Mouse (Mus musculus) embryonic stem cell, embryonic (primary cell): ENCODE results near the gene Cyp4x1.
"Not testable (repeated sequence)": the region's sequence is repeated elsewhere in the genome, so short reads cannot be mapped to it uniquely, and the experiment has no call there.

ENCODE experiments used
- CTCF ChIA-PET, 4 experiments: fragments of 300-600 bp in 2 of 4; fragments of 350-600 bp in 2 of 4; sonication (Branson Sonifier 250); formaldehyde crosslinking; loops; one replicate each; lab custom pipeline; 2022; ENCODE audit warnings: inconsistent platforms in 2 of 4; lab: Charles Lee
- POLR2A ChIA-PET, 4 experiments: fragments of 300-600 bp in 2 of 4; fragments of 350-600 bp in 2 of 4; sonication (Branson Sonifier 250); formaldehyde crosslinking; loops; one replicate each; lab custom pipeline; 2022; ENCODE audit warnings: antibody characterized with exemption in 4 of 4, inconsistent platforms in 1 of 4; lab: Charles Lee

Cyp4x1 gene

DNA sequence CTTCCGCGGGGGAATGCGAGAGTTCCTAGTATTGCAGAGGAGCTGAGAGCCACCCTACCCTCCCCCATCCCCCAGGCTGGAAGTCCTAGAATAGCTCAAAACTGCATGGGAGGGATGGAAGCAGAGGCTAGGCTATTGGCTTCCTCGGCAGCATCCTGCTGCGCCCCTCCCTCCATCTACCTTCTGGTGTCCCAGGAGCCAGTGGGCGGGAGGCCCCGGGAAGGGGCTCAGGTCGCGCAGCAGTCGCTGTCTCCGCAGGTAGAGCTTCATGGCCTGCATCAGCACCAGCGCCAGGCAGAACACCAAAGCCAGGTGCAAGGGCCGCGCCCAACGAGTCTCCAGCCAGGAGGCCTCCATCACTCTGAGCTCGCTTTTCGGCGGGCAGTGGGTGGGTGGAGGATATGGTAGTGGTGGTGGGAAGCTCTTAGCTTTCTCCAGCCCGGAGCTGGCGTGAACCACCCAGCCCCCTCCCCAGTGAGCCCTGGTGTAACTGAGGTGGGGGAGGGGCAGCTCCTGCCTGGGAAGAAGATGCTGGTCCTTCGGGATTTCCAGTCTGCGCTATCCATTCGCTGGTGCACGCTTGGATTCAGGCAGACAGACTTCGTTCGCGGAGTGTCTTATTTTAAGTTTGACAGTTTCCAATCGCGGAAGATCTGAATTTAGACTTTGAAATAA, at the start of gene Cyp4x1:
Cyp4x1 (minus strand) TSS at position 661 of the 675 bp plus-strand sequence.
- POLR2A ChIA-PET = no interaction called here
- CTCF ChIA-PET = interaction anchor here in 3 of 4 experiments (0.6 to 1.1 kb wide), 4 partner anchors 9 to 588 kb away, joined by 3 to 7 read pairs (median 4); no protein-coding TSS in a partner anchor

DNA sequence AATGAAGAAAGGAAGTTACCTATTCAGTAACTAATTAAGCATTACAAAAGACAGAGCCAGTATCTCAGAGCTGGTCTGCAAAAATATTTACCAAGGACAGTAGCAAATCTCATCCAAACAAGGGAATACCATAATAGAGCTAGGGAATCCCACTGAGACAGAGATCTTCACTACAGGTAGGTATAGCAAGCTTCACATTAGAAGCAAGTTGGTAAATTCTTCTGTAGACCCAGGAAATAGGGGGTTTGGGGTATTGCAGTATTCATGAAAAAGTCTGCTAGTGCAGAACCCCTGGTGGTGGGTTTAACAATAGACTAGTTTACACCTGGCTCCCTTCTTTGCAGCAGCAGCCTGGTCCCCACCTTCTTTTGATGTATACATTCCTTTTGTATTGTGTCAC, 42.1 kb upstream of the Cyp4x1 start:
- CTCF ChIA-PET, POLR2A ChIA-PET: not testable (repeated sequence)

DNA sequence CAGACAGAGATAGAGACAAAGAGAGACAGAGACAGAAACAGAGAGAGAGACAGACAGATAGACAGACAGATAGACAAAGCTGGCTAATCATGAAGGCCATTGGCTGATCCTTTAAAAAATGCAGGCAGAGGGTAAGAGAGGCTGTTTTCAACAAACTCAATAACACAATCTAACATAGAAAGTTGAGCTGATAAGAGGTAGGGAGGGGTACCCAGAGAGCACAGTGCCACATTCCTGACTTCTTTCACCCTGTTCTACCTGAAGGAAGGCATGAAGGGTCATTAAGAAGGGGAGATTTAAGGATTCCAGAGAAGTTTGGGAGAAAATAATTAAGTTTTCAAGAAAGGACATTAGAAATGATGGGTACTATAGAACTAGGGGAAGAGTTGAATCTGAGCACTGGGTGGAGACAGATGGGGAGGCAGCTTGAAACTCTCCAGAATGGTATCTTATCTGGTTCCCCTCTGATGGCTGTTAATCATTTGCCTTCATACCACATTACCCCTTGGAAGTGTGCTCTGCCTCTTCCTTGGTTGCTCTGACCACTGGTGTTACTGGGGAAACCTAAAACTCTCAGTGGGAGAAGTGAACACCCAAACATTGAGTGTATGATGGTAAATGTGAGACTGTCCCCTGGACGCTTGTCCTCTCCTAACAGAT, 40.7 kb upstream of the Cyp4x1 start:
- POLR2A ChIA-PET = no interaction called here
- CTCF ChIA-PET = no interaction called here

DNA sequence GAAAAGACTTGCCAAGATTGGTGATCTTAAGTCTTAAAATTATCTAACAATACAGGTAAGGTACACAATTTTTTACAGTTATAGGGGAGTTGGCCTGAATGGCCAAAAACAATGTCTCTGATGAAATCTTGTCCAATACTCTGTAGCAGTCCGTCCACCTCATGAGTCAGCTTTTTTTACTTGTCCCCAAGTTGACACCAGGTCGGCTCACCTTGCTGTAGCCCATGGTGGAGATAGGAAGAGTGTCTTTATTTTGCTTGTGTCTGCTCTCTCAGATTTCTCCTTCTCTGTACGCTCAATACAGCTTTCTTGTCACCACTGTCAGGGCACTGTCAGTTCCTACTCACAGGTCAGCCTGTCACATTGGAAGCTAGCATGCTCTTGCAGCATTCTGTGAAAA, 24.9 kb upstream of the Cyp4x1 start:
- CTCF ChIA-PET = interaction anchor here in 1 of 4 experiments (0.6 kb wide), 1 partner anchor 755 kb away, joined by 3 read pairs; no protein-coding TSS in a partner anchor
- POLR2A ChIA-PET = not testable (repeated sequence)

DNA sequence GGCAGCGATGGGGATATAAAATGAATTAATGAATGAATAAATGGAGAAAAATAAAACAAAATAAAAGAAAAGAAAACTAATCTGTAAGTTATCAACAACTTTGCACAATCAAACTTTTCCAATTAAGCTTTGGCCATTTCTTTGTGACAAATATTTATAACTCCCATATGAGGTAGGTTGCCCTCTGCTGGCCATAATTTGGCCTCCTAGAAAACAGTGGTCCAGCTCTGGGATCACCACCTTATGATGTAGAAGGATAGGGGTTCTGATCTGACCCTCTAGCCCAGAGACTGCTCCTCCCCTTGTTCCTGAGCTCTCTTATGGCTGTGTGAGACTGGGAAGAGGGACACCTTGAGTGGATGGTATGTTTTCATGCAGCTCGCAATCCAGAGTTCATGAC, 20.6 kb upstream of the Cyp4x1 start:
- ChIA-PET POLR2A (no interaction called here), CTCF (interaction anchor here (0.6 to 1.2 kb wide), 5 partner anchors 16 to 555 kb away, joined by 3 to 4 read pairs (median 3); no protein-coding TSS in a partner anchor)

DNA sequence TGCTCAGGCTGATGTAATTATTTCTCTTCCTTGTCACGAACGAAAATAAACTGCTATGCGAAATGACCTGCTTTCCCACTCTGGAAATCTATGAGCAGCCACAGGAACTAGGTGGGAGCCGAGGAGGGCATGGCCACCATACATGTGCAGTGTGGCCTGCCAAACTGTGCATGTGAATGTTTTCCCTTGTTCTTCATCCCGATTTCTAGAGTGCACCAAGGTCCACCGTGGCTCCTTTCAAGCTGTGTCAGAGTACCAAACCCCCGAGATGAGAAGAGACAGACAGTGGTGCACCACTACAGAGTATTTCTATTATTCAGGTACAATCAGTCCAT, 182 bp upstream of the Cyp4x1 start:
- ChIA-PET POLR2A (no interaction called here), CTCF (interaction anchor here in 1 of 4 experiments (1.1 kb wide), 1 partner anchor 10 kb away, joined by 3 read pairs; no protein-coding TSS in a partner anchor)

DNA sequence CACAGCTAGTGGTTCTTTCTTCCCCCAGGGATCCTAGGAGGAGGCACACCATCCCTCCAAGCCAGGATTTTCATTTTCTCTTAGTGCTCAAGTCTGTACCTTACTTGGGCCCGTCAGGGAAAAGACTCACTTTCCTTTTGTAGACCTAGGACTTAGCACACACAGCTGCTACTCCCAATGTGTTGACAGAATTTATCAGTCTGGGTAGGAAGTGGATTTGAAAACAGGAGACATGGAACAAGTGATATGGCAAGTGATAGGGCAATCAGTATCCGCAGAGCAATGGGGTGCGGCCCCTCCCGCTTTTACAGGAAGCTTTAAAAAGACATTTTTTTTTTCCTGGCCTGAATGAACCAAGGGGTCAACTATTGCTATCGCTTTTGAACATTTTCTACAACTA, 996 bp downstream of the Cyp4x1 start:
- CTCF ChIA-PET = interaction anchor here in 2 of 4 experiments (0.7 kb wide), 2 partner anchors 36 to 587 kb away, joined by 3 to 4 read pairs; no protein-coding TSS in a partner anchor
- POLR2A ChIA-PET = no interaction called here

DNA sequence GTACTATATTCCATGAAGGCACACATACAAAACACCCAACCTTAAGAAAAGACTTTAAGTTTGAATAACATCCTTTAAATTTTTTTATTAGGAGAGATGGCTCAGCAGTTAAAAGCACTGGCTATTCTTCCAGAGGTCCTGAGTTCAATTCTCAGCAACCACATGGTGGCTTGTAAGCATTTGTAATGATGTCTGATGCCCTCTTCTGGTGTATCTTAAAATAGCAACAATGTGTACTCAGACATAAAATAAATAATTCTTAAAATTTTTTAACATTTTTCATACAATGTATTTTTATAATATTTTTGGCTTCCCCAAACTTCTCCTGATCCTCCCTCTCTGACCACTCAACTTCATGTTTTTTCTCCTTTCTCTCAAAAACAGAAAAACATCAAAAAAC, 9.4 kb downstream of the Cyp4x1 start:
- ChIA-PET POLR2A (interaction anchor here in 1 of 4 experiments (0.6 kb wide), 1 partner anchor 191 kb away, joined by 3 read pairs; no protein-coding TSS in a partner anchor), CTCF (interaction anchor here in 2 of 4 experiments (1.0 to 1.5 kb wide), 2 partner anchors 9 to 23 kb away, joined by 3 to 4 read pairs; partner anchors contain the start of gene Cyp4x1 (in 1 of the 2))

DNA sequence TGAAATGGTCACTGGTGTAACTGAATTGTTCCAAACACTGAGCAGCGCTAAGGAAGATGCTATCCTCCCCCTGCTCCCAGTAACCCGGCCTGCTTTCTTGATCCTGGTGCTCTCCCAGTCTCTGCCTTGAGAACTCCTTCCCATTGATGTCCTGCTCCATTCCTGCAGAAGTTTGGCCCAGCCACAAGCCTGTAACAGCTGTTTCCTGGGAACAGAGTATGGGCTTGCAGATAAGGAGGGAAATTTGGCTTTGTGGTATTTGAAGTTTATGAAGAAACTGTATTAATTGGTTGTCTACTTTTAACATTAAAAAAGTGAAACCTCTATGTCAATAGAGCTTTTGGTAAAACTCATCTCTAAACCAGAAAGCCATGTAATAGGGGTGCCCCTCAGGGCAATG, 10.6 kb downstream of the Cyp4x1 start:
- CTCF ChIA-PET = interaction anchor here in 1 of 4 experiments (0.6 to 1.5 kb wide), 2 partner anchors 15 to 22 kb away, joined by 3 to 4 read pairs; no protein-coding TSS in a partner anchor

DNA sequence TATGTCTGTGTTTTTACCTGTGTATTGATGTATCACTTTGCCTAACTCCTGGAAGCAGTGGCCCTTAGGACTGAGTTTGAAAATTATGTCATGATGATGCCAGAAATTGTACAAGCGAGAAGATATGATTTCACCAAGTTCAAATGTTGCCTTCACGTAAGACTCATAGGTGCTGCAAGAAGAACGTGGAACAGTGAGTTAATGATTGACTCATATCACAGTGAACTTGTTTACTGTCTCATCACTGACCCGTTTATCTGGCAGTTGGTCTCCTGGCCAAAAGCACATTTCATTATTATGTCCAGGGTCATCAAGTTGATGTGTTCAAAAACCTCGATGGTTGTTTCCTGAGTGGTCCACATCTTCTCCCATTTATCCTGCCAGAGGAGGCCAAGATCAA, 12.5 kb downstream of the Cyp4x1 start:
- ChIA-PET CTCF (no interaction called here), POLR2A (no interaction called here)

More for the DNA sequence above, 10.6 kb downstream of the Cyp4x1 start:
- POLR2A ChIA-PET = no interaction called here

DNA sequence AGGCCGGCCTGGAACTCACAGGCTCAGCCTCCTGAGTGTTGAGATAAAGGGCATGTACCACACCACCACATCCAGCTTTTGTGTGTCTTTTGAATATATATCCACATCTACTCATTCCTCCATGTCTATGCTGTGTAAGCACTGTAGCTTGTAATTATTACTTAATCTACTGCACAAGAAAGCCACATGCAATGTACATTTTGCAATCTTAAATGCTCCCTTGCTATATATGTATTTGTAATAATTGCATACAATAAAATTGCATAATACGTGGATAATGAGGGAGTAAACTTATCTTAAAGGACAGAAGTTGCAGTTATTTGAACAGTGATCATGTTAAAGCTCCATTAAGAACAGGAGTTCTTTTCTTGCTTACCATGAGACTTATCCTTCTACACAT, 12.9 kb downstream of the Cyp4x1 start:
- CTCF ChIA-PET = no interaction called here
- POLR2A ChIA-PET = no interaction called here

DNA sequence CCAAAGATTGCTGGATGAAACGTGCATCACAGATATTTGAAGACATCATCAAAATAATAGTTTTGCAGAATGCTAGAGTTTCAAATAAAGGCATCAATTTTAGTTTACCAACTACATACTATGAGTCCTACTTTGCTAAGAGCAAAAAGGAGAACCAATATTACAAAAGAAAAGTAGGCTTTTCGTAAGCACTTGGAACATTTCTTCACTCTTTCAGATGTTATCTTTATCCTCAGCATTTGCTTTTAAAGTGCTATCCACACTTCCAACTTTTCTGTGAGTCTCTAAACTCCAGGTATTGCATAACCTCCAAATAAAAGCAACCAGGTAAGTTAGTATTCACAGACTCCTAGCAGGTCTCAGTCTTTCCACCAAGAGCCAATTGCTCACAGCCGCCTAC, 14.4 kb downstream of the Cyp4x1 start:
- POLR2A ChIA-PET = no interaction called here
- CTCF ChIA-PET = no interaction called here

DNA sequence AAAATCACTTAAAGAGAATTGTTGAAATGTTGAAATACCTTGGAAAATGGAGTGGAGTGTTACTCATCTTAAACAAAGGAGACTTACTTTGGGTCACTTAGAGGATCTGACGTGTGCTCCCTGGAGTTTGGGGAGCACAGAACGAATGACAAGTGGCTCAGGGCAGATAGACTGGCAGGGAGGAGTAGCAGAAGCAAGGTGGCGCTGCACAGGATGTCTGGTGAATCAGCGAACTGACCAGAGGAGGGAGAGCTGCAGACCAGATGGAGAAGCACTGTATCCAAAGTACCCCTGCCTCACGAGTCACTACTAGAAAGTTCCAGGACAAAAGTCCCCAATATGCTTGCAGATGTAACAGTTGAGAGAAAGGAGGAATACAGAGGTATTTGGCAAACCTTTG, 20.8 kb downstream of the Cyp4x1 start:
- ChIA-PET POLR2A (no interaction called here), CTCF (no interaction called here)

DNA sequence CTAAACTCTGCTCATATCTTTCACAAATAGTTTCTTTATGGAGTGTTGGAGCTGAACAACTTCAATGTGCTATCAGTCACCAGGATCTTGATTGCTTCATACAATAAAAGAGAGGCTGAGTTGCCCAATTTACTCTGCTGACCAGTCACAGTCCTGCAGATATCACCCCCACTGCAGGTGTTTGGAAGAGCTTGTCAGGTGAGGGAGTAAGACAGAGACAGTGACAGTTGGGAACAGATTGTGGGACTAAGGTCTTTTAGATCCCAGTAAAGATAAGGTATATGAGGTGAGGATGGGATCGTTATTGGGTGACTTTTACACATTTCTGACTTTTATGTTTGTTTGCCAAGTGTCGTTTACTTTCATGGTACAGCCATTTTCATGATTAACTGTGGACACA, 22.9 kb downstream of the Cyp4x1 start:
- CTCF ChIA-PET = interaction anchor here in 1 of 4 experiments (1.7 kb wide), 1 partner anchor 9 kb away, joined by 4 read pairs; no protein-coding TSS in a partner anchor
- POLR2A ChIA-PET = no interaction called here

DNA sequence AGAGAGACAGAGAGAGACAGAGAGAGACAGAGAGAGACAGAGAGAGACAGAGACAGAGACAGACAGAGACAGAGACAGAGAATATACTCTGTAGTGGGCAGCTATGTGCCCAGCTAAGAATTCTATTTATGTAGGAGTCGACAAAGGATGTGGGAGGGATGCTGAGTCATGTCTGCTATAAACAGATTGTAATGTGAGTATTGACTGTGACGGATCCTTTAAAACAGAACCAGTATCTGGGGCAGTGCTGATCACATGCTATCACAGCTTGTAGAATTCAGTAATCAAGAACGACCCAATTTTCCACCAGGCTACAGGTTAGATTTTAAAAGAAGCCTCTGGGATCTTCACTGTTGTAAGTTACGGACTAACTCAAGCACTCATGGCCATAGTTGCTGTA, 30.6 kb downstream of the Cyp4x1 start:
- ChIA-PET CTCF (interaction anchor here in 1 of 4 experiments (1.2 kb wide), 1 partner anchor 606 kb away, joined by 4 read pairs; no protein-coding TSS in a partner anchor), POLR2A (no interaction called here)

DNA sequence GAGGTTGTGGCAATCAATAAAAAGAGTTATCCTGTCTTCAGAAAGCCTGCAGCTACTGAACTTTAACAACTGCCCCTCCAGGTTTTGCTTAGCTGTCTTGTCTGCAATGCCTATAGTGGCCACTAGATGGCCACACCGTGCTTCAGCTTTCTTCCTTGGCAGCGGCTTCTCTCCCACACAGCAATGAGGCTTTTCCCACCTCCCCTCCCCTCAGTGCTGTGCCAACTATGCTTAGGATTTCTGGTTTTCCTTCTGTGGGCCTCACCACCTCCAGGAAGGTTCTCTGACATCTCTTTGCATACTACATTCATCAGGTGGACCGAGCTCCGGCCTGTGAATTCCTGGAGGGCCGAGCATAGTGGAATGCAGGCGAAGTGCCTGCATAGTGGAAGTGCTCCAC, 32.4 kb downstream of the Cyp4x1 start:
- CTCF ChIA-PET = interaction anchor here (0.5 to 1.8 kb wide), 27 partner anchors 8 to 1623 kb away, joined by 3 to 10 read pairs (median 4); partner anchors contain the start of genes Pdzk1ip1 (in 3 of the 4) and Stil (in 1 of the 4)
- POLR2A ChIA-PET = interaction anchor here in 1 of 4 experiments (0.5 to 0.6 kb wide), 2 partner anchors 792 to 1526 kb away, joined by 3 to 4 read pairs; no protein-coding TSS in a partner anchor

DNA sequence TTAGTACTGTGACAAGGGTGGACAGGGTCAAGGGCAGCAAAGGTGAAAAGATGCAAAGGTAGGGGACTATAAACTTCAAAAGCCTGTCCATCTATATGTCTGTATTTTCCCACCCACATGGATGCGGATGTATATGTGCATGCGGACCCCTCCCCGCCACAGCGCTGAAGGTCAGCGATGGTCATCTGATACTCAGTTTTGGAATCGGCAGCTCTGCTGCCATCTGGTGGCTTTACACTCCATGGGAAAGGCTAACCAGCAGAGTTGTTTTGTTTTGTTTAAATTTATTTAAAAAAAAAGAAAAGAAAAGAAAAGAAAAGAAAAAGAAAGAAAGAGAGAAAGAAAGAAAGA, 37.0 kb downstream of the Cyp4x1 start:
- CTCF ChIA-PET = interaction anchor here (0.6 to 3.1 kb wide), 22 partner anchors 8 to 969 kb away, joined by 3 to 13 read pairs (median 4); partner anchors contain the start of gene Pdzk1ip1 (in 3 of the 4)
- POLR2A ChIA-PET = interaction anchor here in 2 of 4 experiments (1.1 to 1.5 kb wide), 3 partner anchors 9 to 108 kb away, joined by 3 to 4 read pairs (median 3); partner anchors contain the start of genes Pdzk1ip1 (in 1 of the 2) and Stil (in 1 of the 2)

DNA sequence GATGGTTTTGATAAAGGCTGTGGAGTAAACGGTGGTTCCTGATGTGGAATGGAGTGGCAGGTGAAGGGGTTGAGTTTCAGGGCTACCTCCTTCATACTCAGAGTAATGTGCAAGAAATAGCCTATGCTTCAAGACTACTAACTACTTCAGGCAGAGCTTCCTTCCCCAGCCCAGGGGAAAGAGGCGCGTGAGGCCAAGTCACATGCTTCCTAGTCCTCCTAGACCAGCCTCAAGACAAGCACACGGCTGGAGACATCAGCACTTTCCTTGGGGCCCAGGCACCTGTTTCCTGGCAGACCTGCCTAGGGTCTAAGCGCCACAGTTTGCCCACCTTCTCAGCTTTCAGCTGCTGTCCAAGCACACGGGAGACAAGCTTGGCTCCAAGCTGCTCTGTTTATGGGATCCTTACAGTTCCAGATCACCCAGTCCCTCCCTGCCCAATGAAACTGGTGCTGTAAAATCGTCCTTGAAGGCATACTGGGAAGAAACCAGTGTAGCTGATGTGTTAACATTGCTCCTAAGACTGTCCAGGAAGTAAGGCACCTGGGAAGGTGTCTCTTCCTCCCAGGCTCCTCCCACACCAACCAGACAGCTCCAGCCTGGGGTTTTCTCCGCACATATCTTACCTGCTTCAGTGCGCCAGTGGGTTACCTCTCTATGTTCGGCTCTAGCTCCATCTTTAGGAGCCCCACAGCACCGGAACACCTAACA, 37.5 kb downstream of the Cyp4x1 start:
- ChIA-PET POLR2A (interaction anchor here in 3 of 4 experiments (0.5 to 1.7 kb wide), 8 partner anchors 8 to 120 kb away, joined by 3 to 7 read pairs (median 3); partner anchors contain the start of genes Cmpk1 (in 1 of the 3) and Pdzk1ip1 (in 1 of the 3)), CTCF (interaction anchor here (0.6 to 3.1 kb wide), 22 partner anchors 8 to 969 kb away, joined by 3 to 13 read pairs (median 4); partner anchors contain the start of gene Pdzk1ip1 (in 3 of the 4))
